Mouse (Mus musculus) ES-E14 (cell line): ENCODE results near the gene Olig2. TPM values are rescaled to one million over a fixed set of nuclear protein-coding genes. Genes with fewer than 3 reads are reported as not detected.

ENCODE experiments used
- DNase-seq: peaks from one replicate; pipeline ENCODE4 v3.0.0-alpha.2; 2013; ENCODE audit warnings: low read depth, low spot score
- H3K27ac ChIP-seq: 2 replicates; pipeline ENCODE4 v1.5.1; 2012; ENCODE audit warnings: low read depth, mild to moderate bottlenecking, low read length, moderate library complexity, mixed read lengths; ENCODE audit not compliant: poor library complexity, insufficient read depth, severe bottlenecking
- H3K36me3 ChIP-seq: 2 replicates; pipeline ENCODE4 v1.6.1; 2012; ENCODE audit warnings: mild to moderate bottlenecking, low read length, moderate library complexity, mixed read lengths; ENCODE audit not compliant: control insufficient read depth, poor library complexity, insufficient read depth, severe bottlenecking
- H3K4me1 ChIP-seq, 2 experiments: fragments of 150-350 bp in 1 of 2; sonication (generic) in 1 of 2; 2 replicates each; pipeline ENCODE4 v1.6.1; 2012; ENCODE audit warnings: low read length in 2 of 2, mild to moderate bottlenecking in 1 of 2, mixed read lengths in 1 of 2; ENCODE audit not compliant: control insufficient read depth in 2 of 2, insufficient read depth in 2 of 2, poor library complexity in 1 of 2
- H3K4me3 ChIP-seq, 2 experiments: fragments of 150-350 bp in 1 of 2; sonication (generic) in 1 of 2; 2 replicates each; pipeline ENCODE4 v1.5.1; 2012; ENCODE audit warnings: low read length in 2 of 2, low read depth in 1 of 2, mild to moderate bottlenecking in 1 of 2, mixed read lengths in 1 of 2; ENCODE audit not compliant: insufficient read depth in 1 of 2, poor library complexity in 1 of 2, severe bottlenecking in 1 of 2
- H3K9ac ChIP-seq: 2 replicates; pipeline ENCODE4 v1.6.1; 2012; ENCODE audit warnings: low read depth, mild to moderate bottlenecking, low read length, mixed read lengths; ENCODE audit not compliant: poor library complexity, insufficient read depth, severe bottlenecking
- H3K9me3 ChIP-seq: fragments of 150-350 bp; sonication (generic); 2 replicates; pipeline ENCODE4 v1.6.1; 2012; ENCODE audit warnings: low read depth, mild to moderate bottlenecking, low read length; ENCODE audit not compliant: control insufficient read depth, insufficient read depth
- CHD2 ChIP-seq: IDR thresholded peaks from 2 replicates; pipeline ENCODE4 v1.6.1; 2014; ENCODE audit warnings: mild to moderate bottlenecking, low read depth, low read length, inconsistent platforms
- HCFC1 ChIP-seq: IDR thresholded peaks from 2 replicates; pipeline ENCODE4 v1.6.1; 2012; ENCODE audit warnings: low read length, inconsistent platforms, borderline replicate concordance; ENCODE audit not compliant: insufficient read depth
- MAFK ChIP-seq: IDR thresholded peaks from 2 replicates; pipeline ENCODE4 v1.6.1; 2014; ENCODE audit warnings: mild to moderate bottlenecking, low read depth, low read length, inconsistent platforms; ENCODE audit not compliant: insufficient read depth
- ZC3H11A ChIP-seq: IDR thresholded peaks from 2 replicates; pipeline ENCODE4 v1.6.1; 2012; ENCODE audit warnings: low read depth, mild to moderate bottlenecking, inconsistent platforms, low read length, borderline replicate concordance
- ZNF384 ChIP-seq: IDR thresholded peaks from 2 replicates; pipeline ENCODE4 v1.6.1; 2012; ENCODE audit warnings: low read depth, low read length, inconsistent platforms
- in situ Hi-C, 2 experiments: fragments of 600-800 bp; cut with MboI; formaldehyde crosslinking; loops; one replicate each; pipeline ENCODE4 v1.15.1; 2025; ENCODE audit warnings: low sequenced_read_pairs in 2 of 2, inconsistent platforms in 1 of 2; ENCODE audit not compliant: unreplicated experiment in 2 of 2
- total RNA-seq: library from RNA; depleted of rRNA; stranded (reverse); fragments of 300-350 nt; gene quantifications from 2 replicates; pipeline ENCODE4 v1.2.3, GENCODE M21; 2012

Olig2 gene
- total RNA-seq, 1 experiment: 0.09 TPM

GRCm38 (mm10) chr16:91231781-91232469 lies 6.7 kb downstream of the Olig2 start:
- Histone ChIP-seq H3K9me3 (no peaks in the 10 kb centered on the region), H3K9ac (no peak overlapping the region), H3K27ac (no peak overlapping the region), H3K4me3 (no peak overlapping the region; a peak in 1 of 4 replicates), H3K36me3 (no peaks in the 10 kb centered on the region), H3K4me1 (peaks cover 0 to 2% of the 10 kb centered on the region in 2 experiments; a peak in 1 of 4 replicates)
- in situ Hi-C loops: no loop called here
- DNase-seq: no peak
- TF ChIP-seq HCFC1 (no peak), ZC3H11A (no peak), CHD2 (no peak), ZNF384 (no peak), MAFK (no peak)

GRCm38 (mm10) chr16:91232470-91233240 lies 7.4 kb downstream of the Olig2 start:
- no peak overlapping the region; a peak in 1 of 4 replicates for H3K4me3 ChIP-seq
- no peak for DNase-seq
- in situ Hi-C loops: no loop called here
- TF ChIP-seq ZC3H11A (no peak), ZNF384 (no peak), HCFC1 (no peak)
- no peaks in the 10 kb centered on the region for H3K36me3 ChIP-seq
- no peaks in the 10 kb centered on the region for H3K9me3 ChIP-seq
- no peaks in the 10 kb centered on the region for H3K4me1 ChIP-seq
- no peak overlapping the region for H3K27ac ChIP-seq
- no peak overlapping the region for H3K9ac ChIP-seq

- DNase-seq: no peak
- Histone ChIP-seq H3K4me3 (no peak overlapping the region), H3K9me3 (no peaks in the 10 kb centered on the region), H3K4me1 (no peaks in the 10 kb centered on the region), H3K27ac (no peak overlapping the region), H3K36me3 (no peaks in the 10 kb centered on the region), H3K9ac (no peak overlapping the region)
- TF ChIP-seq CHD2 (no peak), MAFK (no peak), HCFC1 (no peak), ZC3H11A (no peak), ZNF384 (no peak)
- in situ Hi-C loops: no loop called here
Measured at GRCm38 (mm10) chr16:91233241-91233944, 8.1 kb downstream of the Olig2 start.

GRCm38 (mm10) chr16:91239024-91239423 lies 13.8 kb downstream of the Olig2 start:
- no peak overlapping the region for H3K4me3 ChIP-seq
- no peaks in the 10 kb centered on the region for H3K9me3 ChIP-seq
- H3K9ac ChIP-seq: no peak overlapping the region
- in situ Hi-C loops: no loop called here
- no peak for TF ChIP-seq ZC3H11A
- TF ChIP-seq ZNF384: no peak
- no peak for TF ChIP-seq CHD2
- TF ChIP-seq HCFC1: no peak
- TF ChIP-seq MAFK: no peak
- H3K4me1 ChIP-seq: no peaks in the 10 kb centered on the region
- H3K27ac ChIP-seq: no peak overlapping the region
- H3K36me3 ChIP-seq: no peaks in the 10 kb centered on the region
- no peak for DNase-seq
